Mouse (Mus musculus): ENCODE data around the gene Ppp2r5b.

DNA sequence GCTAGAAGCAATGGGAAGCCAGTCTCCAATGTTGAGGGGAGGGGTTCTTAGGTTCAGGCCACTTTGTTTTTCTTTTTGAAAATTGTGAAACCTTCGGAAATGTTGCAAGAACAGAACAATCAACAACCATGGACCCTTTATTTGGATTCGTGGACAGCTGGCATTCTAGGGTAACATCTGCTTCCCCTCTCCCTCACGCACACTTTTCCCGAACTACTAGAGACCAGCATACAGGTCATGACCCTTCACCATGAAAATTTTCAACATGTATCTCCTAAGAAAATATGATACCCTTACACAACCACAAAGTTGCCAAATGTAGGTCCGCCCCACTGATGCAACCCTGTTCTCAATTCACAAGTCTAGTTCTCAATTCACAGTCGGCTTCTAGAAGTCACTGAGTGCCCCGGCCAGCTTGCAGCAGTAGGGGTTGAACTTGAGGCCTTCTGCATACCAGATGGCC is 33.0 kb upstream of the Ppp2r5b start:
- TF ChIP-seq CTCF (IDR thresholded peaks at IDR 0.05; ENCODE audit: insufficient read depth, low read length) (no peak), POLR2A (IDR thresholded peaks at IDR 0.05; ENCODE audit: borderline replicate concordance, extremely low read depth, low read depth, low read length) (no peak)

Data from lung, adult 2 months (tissue).